Mouse (Mus musculus) Muller cell, postnatal 12 days (primary cell): ENCODE measurements around the gene Sdr9c7.
"Not testable (repeated sequence)": the region's sequence is repeated elsewhere in the genome, so short reads cannot be mapped to it uniquely, and the experiment has no call there.

ENCODE experiments used
- DNase-seq: peaks from one replicate; pipeline ENCODE4 v3.0.0-alpha.2; 2015; ENCODE audit errors: inconsistent ontology term

The Sdr9c7 gene

GRCm38 (mm10) chr10:127898218-127898617 is at the start of gene Sdr9c7:
TSS of gene Sdr9c7 (plus strand) at chr10:127898518.
- DNase-seq = no peak

DNA sequence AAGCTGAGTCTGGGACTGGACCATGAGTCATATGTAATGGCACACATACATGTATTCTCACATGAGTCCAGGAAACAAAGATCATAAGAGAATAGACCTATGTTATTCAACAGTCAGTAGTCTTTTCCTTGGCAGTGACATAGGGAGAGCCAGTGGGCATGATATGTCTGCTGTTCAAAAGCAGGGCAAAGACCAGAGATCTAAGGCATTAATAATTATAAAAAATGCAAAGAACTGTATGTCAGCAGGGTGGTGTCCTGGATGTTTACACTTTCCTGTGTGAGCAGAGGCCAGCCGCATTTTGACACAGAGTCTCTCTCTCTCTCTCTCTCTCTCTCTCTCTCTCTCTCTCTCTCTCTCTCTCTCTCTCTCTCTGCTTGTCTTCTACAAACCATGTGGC is 48.7 kb upstream of the Sdr9c7 start, which contains the start of gene Rdh19:
TSS of gene Rdh19 (plus strand) at position 301 of the 400 bp plus-strand sequence.
- no peak for DNase-seq

DNA sequence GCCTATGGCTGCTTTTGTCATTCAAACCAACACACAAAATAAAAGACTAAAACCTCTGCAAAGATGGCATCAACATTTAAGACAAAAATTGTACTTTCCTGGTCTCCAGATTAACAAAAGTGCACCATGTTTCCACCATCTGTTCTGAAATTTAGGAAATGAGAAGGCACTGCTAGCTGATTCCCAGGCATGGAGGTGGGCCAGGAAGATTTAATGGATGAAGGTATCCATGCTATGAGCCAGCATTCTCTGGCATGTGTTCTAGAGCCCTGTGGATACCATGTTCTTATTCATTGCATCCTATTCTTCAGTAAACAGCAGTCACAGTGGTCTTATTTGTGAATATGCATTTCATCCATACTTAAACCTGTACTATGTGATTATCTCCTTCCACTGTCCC is 41.9 kb upstream of the Sdr9c7 start:
- DNase-seq = no peak

DNA sequence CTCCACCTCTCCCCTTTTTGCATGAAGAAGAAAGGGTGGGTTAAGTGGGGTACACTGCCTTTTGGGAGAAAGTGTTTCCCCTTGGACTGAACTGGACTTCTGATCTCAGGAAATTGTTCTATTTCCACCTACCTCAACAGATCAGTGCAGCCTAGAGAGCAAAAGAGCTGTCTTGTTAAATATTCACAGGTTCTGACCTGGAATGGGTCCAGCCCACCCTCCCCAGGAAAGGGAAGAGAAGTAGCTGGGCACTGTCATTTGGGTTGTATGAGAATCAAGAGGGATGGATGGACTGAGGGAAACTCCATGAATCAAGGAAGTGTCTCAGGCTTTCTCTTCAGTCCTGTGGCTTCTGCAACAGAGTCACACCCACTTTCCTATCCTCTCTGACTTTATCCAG is 33.4 kb upstream of the Sdr9c7 start:
- no peak for DNase-seq

GRCm38 (mm10) chr10:127866232-127866631 is 32.1 kb upstream of the Sdr9c7 start, which contains the start of gene Rdh16f2:
TSS of gene Rdh16f2 (plus strand) at chr10:127866474.
- no peak for DNase-seq

GRCm38 (mm10) chr10:127872484-127872883 is 25.8 kb upstream of the Sdr9c7 start:
- no peak for DNase-seq

- no peak for DNase-seq
These were observed 20.6 kb upstream of the Sdr9c7 start for GRCm38 (mm10) chr10:127877681-127878080.

GRCm38 (mm10) chr10:127878262-127879057 is 19.9 kb upstream of the Sdr9c7 start:
- no peak for DNase-seq

GRCm38 (mm10) chr10:127879155-127879688 is 19.1 kb upstream of the Sdr9c7 start:
- DNase-seq = no peak

DNA sequence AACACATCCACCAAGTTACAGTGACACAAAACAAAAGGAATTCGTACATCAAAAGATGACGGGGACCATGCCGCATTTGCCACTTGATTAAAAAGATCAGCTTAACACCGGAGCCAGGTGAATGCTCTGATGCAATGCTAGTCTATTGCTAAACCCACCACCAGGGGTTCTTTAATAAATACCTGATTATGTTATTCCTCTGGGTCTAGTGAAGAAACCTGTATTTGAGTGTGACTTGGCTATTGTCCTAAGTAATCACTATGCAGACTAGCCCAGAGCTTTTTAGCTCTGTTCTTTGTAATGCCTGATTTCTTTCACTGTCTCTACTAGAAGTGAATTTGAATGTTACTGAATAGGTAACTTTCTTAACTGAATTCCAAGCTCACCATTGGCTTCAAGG is 17.3 kb upstream of the Sdr9c7 start:
- DNase-seq = no peak

DNA sequence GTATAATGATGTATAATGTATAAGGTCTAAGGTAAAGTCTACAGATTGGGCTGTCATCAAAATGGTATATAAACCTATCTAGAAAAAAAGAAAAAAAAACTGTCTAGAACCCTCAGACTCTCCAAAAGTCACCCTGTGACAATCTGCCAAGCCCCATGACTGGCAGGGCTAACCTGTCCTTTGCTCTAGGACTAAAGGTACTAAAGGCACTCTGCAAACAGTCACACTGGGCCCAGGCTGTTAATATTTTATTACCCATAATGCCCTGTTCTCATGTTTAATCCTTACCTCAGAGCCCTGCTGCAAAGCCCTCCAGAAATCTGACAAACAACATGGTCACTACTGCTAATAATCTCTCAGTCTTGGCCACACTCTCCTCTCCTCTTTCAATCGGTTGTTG is 11.8 kb upstream of the Sdr9c7 start:
- DNase-seq = no peak

- DNase-seq = no peak
These were observed 11.3 kb upstream of the Sdr9c7 start for GRCm38 (mm10) chr10:127886971-127887370.

- DNase-seq = no peak
These were observed 9.7 kb upstream of the Sdr9c7 start, which contains the start of gene Rdh7 for GRCm38 (mm10) chr10:127888605-127889004. TSS of gene Rdh7 (minus strand) at chr10:127888817.

- DNase-seq = no peak
These were observed 6.8 kb upstream of the Sdr9c7 start for GRCm38 (mm10) chr10:127891481-127891880.

DNA sequence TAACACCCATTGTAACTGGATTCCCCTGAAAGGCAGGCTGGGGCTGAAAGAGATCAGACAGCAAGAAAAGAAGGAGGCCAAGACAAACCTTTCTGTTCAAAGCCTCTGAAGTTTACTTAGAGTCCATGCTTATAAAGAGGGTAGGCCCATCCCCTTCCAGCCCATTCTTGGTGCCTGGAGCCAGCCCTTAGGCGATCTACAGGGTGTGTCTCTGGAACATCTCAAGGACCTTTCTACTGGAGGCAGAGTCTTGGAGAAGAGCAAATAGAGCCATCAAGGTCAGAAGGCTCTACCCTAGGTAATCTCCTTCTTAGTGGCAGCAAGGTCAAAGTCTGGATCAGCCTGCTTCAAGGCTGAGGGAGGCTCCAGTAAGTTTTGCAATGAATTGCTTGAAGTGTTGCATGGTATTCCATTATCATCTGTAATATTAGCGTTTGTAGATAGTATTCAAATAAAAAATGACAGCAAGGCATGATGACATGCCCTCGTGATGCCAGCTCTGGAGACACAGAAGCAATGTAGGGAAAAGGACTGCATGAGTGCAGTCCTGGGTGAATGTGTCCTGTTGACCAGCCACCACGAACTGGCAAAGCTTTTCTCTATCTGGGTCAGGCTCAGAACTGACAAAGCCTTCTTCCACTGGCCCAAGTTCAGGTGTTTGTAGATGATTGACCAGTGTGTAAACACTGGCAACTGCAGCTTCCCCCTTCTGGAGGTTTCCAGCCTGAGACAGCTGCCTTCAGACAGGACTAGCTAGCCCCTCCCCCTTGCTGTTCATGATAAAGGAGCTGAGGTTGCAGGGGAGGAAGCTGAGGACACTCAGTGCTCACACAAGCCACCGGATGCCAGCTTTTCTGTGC is 4.9 kb upstream of the Sdr9c7 start:
- DNase-seq = not testable (repeated sequence)

GRCm38 (mm10) chr10:127896705-127897104 is 1.6 kb upstream of the Sdr9c7 start:
- DNase-seq = no peak

- DNase-seq = no peak
These were observed 812 bp upstream of the Sdr9c7 start for GRCm38 (mm10) chr10:127897506-127897905.

- DNase-seq = no peak
These were observed 1.5 kb downstream of the Sdr9c7 start for GRCm38 (mm10) chr10:127899783-127900182.

DNA sequence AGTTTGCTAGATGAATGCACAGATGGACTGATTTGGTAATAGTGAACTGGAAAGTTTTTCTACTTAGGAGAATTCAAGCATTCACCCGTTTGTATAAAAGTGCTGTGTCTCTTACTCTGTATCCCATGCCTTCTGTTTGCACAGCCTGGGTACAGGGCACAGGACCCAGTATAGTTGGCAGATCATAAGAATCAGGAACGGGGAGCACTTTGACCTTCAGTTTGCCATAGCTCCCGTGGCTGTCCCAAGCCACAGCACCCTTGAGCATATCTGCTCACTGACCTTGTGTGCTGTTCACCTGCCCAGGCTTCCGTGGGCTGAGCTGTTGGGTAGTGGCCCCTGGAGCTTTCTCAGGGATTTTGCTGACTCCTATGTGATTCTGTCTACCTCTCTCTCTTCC is 3.4 kb downstream of the Sdr9c7 start:
- DNase-seq = no peak

DNA sequence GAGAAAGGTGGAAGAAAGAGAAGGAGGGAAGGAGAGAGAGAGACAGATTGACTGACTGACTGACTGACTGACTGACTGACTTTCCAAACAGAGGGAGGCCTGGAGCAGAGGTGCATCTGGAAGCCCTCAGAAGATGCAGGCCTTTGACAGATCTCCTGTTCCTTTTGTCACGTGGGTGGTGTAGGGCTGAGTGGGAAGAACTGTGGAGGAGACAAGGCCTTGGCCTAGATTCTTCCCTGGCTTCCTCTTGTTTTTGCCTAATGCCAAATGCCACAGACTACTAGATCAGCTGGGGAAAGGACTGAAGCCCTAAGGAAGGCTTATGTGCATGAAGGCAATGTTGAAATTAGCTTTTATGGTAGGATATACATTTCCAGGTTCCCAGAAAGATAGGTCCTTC is 4.8 kb downstream of the Sdr9c7 start:
- no peak for DNase-seq

- DNase-seq = peak; percentile 20
These were observed 6.6 kb downstream of the Sdr9c7 start for GRCm38 (mm10) chr10:127904718-127905446.

DNA sequence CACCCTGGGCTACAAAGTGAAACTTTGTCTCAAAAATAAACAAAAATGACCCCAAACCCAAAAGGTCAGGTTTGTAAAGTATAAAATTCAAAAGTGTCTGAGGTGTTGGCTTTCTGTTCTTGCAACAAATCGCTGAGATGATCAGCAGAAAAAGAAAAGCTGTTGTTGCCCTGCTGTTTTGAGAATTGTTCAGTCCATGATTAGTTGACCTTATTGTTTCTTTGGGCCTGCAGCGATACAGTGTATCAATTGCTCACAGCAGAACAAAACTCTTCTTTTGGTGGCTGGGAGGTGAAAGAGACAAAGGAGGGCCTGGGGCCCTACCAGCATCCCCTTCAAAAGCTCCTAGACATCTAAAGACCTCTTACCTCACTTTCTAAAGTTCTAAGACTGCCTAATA is 7.8 kb downstream of the Sdr9c7 start:
- DNase-seq = no peak
